Mouse (Mus musculus) thymus, adult 2 months (tissue): Measurements from ENCODE around the gene Cdc14b.

Source experiments
- CTCF ChIP-seq: fragments of 200-500 bp; IDR thresholded peaks from 2 replicates; pipeline ENCODE4 v1.5.1; 2012; ENCODE audit warnings: mild to moderate bottlenecking, control low read depth, low read length, moderate library complexity, borderline replicate concordance; ENCODE audit not compliant: control insufficient read depth, poor library complexity, insufficient read depth; ENCODE audit errors: extremely low read depth
- POLR2A ChIP-seq: fragments of 200-500 bp; IDR thresholded peaks from 2 replicates; pipeline ENCODE4 v1.6.1; 2012; ENCODE audit warnings: mild to moderate bottlenecking, low read length, control low read depth, moderate library complexity; ENCODE audit not compliant: control insufficient read depth, poor library complexity, insufficient read depth; ENCODE audit errors: extremely low read depth

DNA sequence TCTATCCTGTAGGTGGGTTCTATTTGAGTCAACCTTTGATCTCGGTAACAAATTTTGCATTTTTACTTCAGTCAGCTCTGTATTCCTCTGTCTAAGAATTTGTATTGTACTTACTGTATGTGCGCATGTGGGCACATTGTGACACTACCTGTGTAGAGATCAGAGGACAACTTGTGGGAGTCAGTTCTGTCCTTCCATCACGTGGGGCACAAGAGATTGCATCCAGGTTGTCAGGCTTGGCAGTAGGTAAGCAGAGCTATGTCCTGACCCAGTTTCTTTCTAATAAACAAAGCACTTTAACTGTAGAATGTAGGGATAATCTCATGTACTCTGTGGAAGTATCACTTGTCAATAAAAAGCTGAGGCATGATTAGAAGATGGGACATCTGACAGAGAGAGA lies 39.0 kb upstream of the Cdc14b start:
- TF ChIP-seq CTCF (no peak), POLR2A (no peak)
